8 mouse cellular contexts compared by ENCODE assay signal in genomic region chr5:115799016-115799894, GRCm38 (mm10). TPM values are rescaled to one million over a fixed set of nuclear protein-coding genes. Genes with fewer than 3 reads are reported as not detected.
DNase-seq lines count a peak whose midpoint lies in the region; ATAC-seq and TF ChIP-seq lines count a peak whose summit lies in the region.

No protein-coding gene starts in this region.

- no peaks in the 10 kb centered on the region for H3K9me3 ChIP-seq in hindbrain, embryonic 12.5 days (replicated peaks)
- H3K9me3 ChIP-seq in hindbrain, embryonic 11.5 days (ENCODE audit: control insufficient read depth, low read length): no peaks in the 10 kb centered on the region
- H3K9me3 ChIP-seq in MEL (replicated peaks; ENCODE audit: insufficient read depth, low read length): no peaks in the 10 kb centered on the region
- no peaks in the 10 kb centered on the region for H3K9me3 ChIP-seq in liver, embryonic 11.5 days (ENCODE audit: control insufficient read depth, low read length)

- H3K4me3 ChIP-seq in hindbrain, embryonic 12.5 days: no peak overlapping the region
- H3K4me3 ChIP-seq in hindbrain, embryonic 11.5 days (ENCODE audit: low read depth, low read length): no peak overlapping the region
- H3K4me3 ChIP-seq in MEL (ENCODE audit: control insufficient read depth in 1 of 2, insufficient read depth in 1 of 2, low read depth in 2 of 2, low read length in 2 of 2): peak overlapping the region; percentile 60 to 64
- H3K4me3 ChIP-seq in brown adipose tissue, adult 24 weeks (ENCODE audit: insufficient read depth, low read depth, low read length): peak overlapping the region; percentile 40
- no peak overlapping the region for H3K4me3 ChIP-seq in liver, embryonic 11.5 days (ENCODE audit: low read depth, low read length)

- 0 out of 2 replicates have a peak overlapping the region, but pooled peaks have one; percentile 6 for H3K4me2 ChIP-seq in hindbrain, embryonic 12.5 days (replicated peaks)
- H3K4me2 ChIP-seq in hindbrain, embryonic 11.5 days (replicated peaks; ENCODE audit: low read depth, low read length): no peak overlapping the region
- H3K4me2 ChIP-seq in liver, embryonic 11.5 days: peak overlapping the region; percentile 36

- no peak for TF ChIP-seq POLR2A in MEL (IDR thresholded peaks at IDR 0.05; ENCODE audit: control insufficient read depth in 1 of 2, insufficient read depth in 1 of 2, low read depth in 1 of 2, low read length in 2 of 2, poor library complexity in 1 of 2)

- no peak for TF ChIP-seq CTCF in MEL (IDR thresholded peaks at IDR 0.05 in 2 of 3, conservative IDR thresholded peaks at IDR 0.05 in 1 of 3; ENCODE audit: control insufficient read depth in 1 of 3, insufficient read depth in 1 of 3, low read depth in 2 of 3, low read length in 3 of 3, poor library complexity in 1 of 3, severe bottlenecking in 1 of 3)

- 65% methylated on average over 15 of the region's 15 CpGs for WGBS in hindbrain, embryonic 12.5 days
- 70% methylated on average over 15 of the region's 15 CpGs for WGBS in hindbrain, embryonic 11.5 days
- WGBS in liver, embryonic 11.5 days: 57% methylated on average over 15 of the region's 15 CpGs

- no peak for ATAC-seq in hindbrain, embryonic 12.5 days (ENCODE audit: low FRiP score)
- ATAC-seq in hindbrain, embryonic 11.5 days (ENCODE audit: low FRiP score): no peak
- ATAC-seq in liver, embryonic 11.5 days (replicated peaks; ENCODE audit: low FRiP score): no peak
- no peak for ATAC-seq in erythroblast, adult 5-6 weeks (replicated peaks; ENCODE audit: low FRiP score, poor library complexity, severe bottlenecking)

- no peak for TF ChIP-seq EP300 in MEL (IDR thresholded peaks at IDR 0.05; ENCODE audit: low read depth in 1 of 2, low read length in 2 of 2)

- H3K9ac ChIP-seq in hindbrain, embryonic 12.5 days: no peak overlapping the region
- H3K9ac ChIP-seq in hindbrain, embryonic 11.5 days (ENCODE audit: low read depth, low read length): no peak overlapping the region
- H3K9ac ChIP-seq in MEL (ENCODE audit: control insufficient read depth, low read depth, low read length, poor library complexity, severe bottlenecking): peak overlapping the region; percentile 59
- H3K9ac ChIP-seq in liver, embryonic 11.5 days (ENCODE audit: low read depth, low read length): no peak overlapping the region

- H3K27me3 ChIP-seq in hindbrain, embryonic 12.5 days: no peaks in the 10 kb centered on the region
- H3K27me3 ChIP-seq in hindbrain, embryonic 11.5 days (ENCODE audit: control insufficient read depth, insufficient read depth, low read length): no peaks in the 10 kb centered on the region
- H3K27me3 ChIP-seq in MEL (ENCODE audit: control insufficient read depth in 1 of 2, insufficient read depth in 2 of 2, low read length in 2 of 2): no peaks in the 10 kb centered on the region
- H3K27me3 ChIP-seq in liver, embryonic 11.5 days (replicated peaks; ENCODE audit: control insufficient read depth, insufficient read depth, low read length): no peaks in the 10 kb centered on the region

- TF ChIP-seq RAD21 in MEL (IDR thresholded peaks at IDR 0.05; ENCODE audit: low read depth, low read length): no peak

- DNase-seq in hindbrain, embryonic 11.5 days (ENCODE audit: low spot score): no peak
- peak; percentile 40 for DNase-seq in MEL (ENCODE audit: low read depth, low spot score)
- DNase-seq in liver, embryonic 11.5 days (ENCODE audit: low spot score): no peak
- DNase-seq in right cerebral cortex, postnatal 14 days: no peak
- DNase-seq in lung, postnatal 10 days: no peak

- no peaks in the 10 kb centered on the region for H3K4me1 ChIP-seq in hindbrain, embryonic 12.5 days
- H3K4me1 ChIP-seq in hindbrain, embryonic 11.5 days (replicated peaks; ENCODE audit: control insufficient read depth, insufficient read depth, low read length): no peaks in the 10 kb centered on the region
- no peaks in the 10 kb centered on the region for H3K4me1 ChIP-seq in MEL (ENCODE audit: control insufficient read depth in 1 of 2, insufficient read depth in 2 of 2, low read length in 2 of 2)
- no peaks in the 10 kb centered on the region for H3K4me1 ChIP-seq in brown adipose tissue, adult 24 weeks (ENCODE audit: control insufficient read depth, insufficient read depth, insufficient read length, low read length)
- H3K4me1 ChIP-seq in liver, embryonic 11.5 days (replicated peaks; ENCODE audit: control insufficient read depth, insufficient read depth, low read length): no peaks in the 10 kb centered on the region

- no peaks in the 10 kb centered on the region for H3K36me3 ChIP-seq in hindbrain, embryonic 12.5 days
- no peaks in the 10 kb centered on the region for H3K36me3 ChIP-seq in hindbrain, embryonic 11.5 days (ENCODE audit: control insufficient read depth, insufficient read depth, low read length)
- H3K36me3 ChIP-seq in MEL (ENCODE audit: control insufficient read depth in 1 of 2, insufficient read depth in 2 of 2, low read length in 2 of 2): no peaks in the 10 kb centered on the region
- H3K36me3 ChIP-seq in liver, embryonic 11.5 days (ENCODE audit: control insufficient read depth, insufficient read depth, low read length): no peaks in the 10 kb centered on the region

- H3K27ac ChIP-seq in hindbrain, embryonic 12.5 days: no peak overlapping the region
- H3K27ac ChIP-seq in hindbrain, embryonic 11.5 days (ENCODE audit: low read depth, low read length): no peak overlapping the region
- no peak overlapping the region for H3K27ac ChIP-seq in MEL (ENCODE audit: control insufficient read depth, low read depth, low read length)
- H3K27ac ChIP-seq in brown adipose tissue, adult 24 weeks (replicated peaks; ENCODE audit: low read depth, low read length): no peak overlapping the region
- H3K27ac ChIP-seq in liver, embryonic 11.5 days (ENCODE audit: low read depth, low read length): no peak overlapping the region

- no peaks in the 10 kb centered on the region for H3K79me2 ChIP-seq in MEL (ENCODE audit: control insufficient read depth, insufficient read depth, low read length, poor library complexity)

TF ChIP-seq in MEL, 35 proteins besides CTCF, POLR2A, EP300 and RAD21:
- TF ChIP-seq USF2 (IDR thresholded peaks at IDR 0.05; ENCODE audit: borderline replicate concordance in 1 of 2, insufficient read depth in 1 of 2, low read depth in 1 of 2, low read length in 2 of 2): 0 out of 4 replicates have a peak, but pooled peaks of 1 of the 2 experiments have one; percentile 16
- no peak for TF ChIP-seq MAX (IDR thresholded peaks at IDR 0.05; ENCODE audit: low read length)
- no peak for TF ChIP-seq ZC3H11A (IDR thresholded peaks at IDR 0.05; ENCODE audit: low read depth, low read length)
- TF ChIP-seq USF1 (IDR thresholded peaks at IDR 0.05; ENCODE audit: low read depth, low read length): peak; percentile 73
- 0 out of 2 replicates have a peak, but pooled peaks have one; percentile 18 for TF ChIP-seq SIN3A (IDR thresholded peaks at IDR 0.05; ENCODE audit: low read length)
- TF ChIP-seq ZNF384 (IDR thresholded peaks at IDR 0.05; ENCODE audit: low read depth, low read length): peak; percentile 75
- no peak for TF ChIP-seq TAL1 (IDR thresholded peaks at IDR 0.05; ENCODE audit: low read length)
- TF ChIP-seq JUND (IDR thresholded peaks at IDR 0.05; ENCODE audit: low read depth, low read length): 0 out of 2 replicates have a peak, but pooled peaks have one; percentile 14

RNA-seq across cellular contexts. Expression of gene Cit, which starts 45.8 kb away (rescaled TPM):
- 30.9 and 35.0 TPM in 2 replicates for polyA plus RNA-seq in hindbrain, embryonic 12.5 days (2016; fragmentation: Nextera tagmentation; extraction: Ambion mirVana)
- polyA plus RNA-seq in hindbrain, embryonic 11.5 days (2014; fragmentation: Nextera tagmentation; extraction: Ambion mirVana): 27.1 and 33.6 TPM in 2 replicates
- total RNA-seq in MEL (2012; rRNA removed): 21.5 and 24.3 TPM in 2 replicates
- 10 to 100 TPM; 24.1 to 32.9 TPM for polyA plus RNA-seq in MEL (2012; ENCODE audit: insufficient read depth in 1 of 2, insufficient read length in 2 of 2, low read depth in 1 of 2, low replicate concordance in 2 of 2, missing spikeins in 1 of 2)
- polyA plus RNA-seq in brown adipose tissue, adult 24 weeks (2012; ENCODE audit: insufficient read depth, insufficient read length, missing spikeins): 0.12 and 0.13 TPM in 2 replicates
- polyA plus RNA-seq in liver, embryonic 11.5 days (2014; fragmentation: Nextera tagmentation; extraction: Ambion mirVana): 55.1 and 58.4 TPM in 2 replicates
- 56.9 and 61.2 TPM in 2 replicates for total RNA-seq in erythroblast, adult 5-6 weeks (2015; ENCODE audit: low replicate concordance)
- 170 and 204 TPM in 2 replicates for total RNA-seq in erythroblast, adult 5-6 weeks (2017; ENCODE audit: low replicate concordance)

Comparison
In these comparisons a context has a peak if more than half of its experiments do, and no peak if none do; other contexts are left out.
1. H3K4me3 ChIP-seq: peak in MEL (2 of 2) and brown adipose tissue, adult 24 weeks (single experiment); none in hindbrain, embryonic 12.5 days (single experiment), hindbrain, embryonic 11.5 days (single experiment) and liver, embryonic 11.5 days (single experiment).
2. RNA of gene Cit, which starts 45.8 kb away (polyA plus RNA-seq): 55.1 to 58.4 TPM in liver, embryonic 11.5 days, 30.9 to 35.0 TPM in hindbrain, embryonic 12.5 days, 27.1 to 33.6 TPM in hindbrain, embryonic 11.5 days and 24.1 to 32.9 TPM in MEL; 0.12 to 0.13 TPM in brown adipose tissue, adult 24 weeks; every median in the first group is over 10 times any median in the second.